Mouse (Mus musculus): ENCODE measurements around the gene Cubn. TPM values are rescaled to one million over a fixed set of nuclear protein-coding genes. Genes with fewer than 3 reads are reported as not detected.

The Cubn gene
- polyA plus RNA-seq, 1 experiment, result 0.23 TPM

- no peak overlapping the region for H3K4me3 ChIP-seq
- no peaks in the 10 kb centered on the region for H3K36me3 ChIP-seq (ENCODE audit: control insufficient read depth, insufficient read depth)
- no peak for TF ChIP-seq SRF (IDR thresholded peaks at IDR 0.05; ENCODE audit: control insufficient read depth, insufficient read length, low read depth)
- no peak for TF ChIP-seq TCF12 (IDR thresholded peaks at IDR 0.05; ENCODE audit: insufficient read depth, poor library complexity, severe bottlenecking)
- H3K4me2 ChIP-seq (ENCODE audit: low read depth), result no peak overlapping the region
- no peaks in the 10 kb centered on the region for H3K79me2 ChIP-seq (ENCODE audit: control insufficient read depth, insufficient read depth)
- no peak overlapping the region for H3ac ChIP-seq (ENCODE audit: control insufficient read depth, insufficient read length)
- no peaks in the 10 kb centered on the region for H3K27me3 ChIP-seq (ENCODE audit: control insufficient read depth, insufficient read depth, insufficient read length)
Measured at GRCm38 (mm10) chr2:13501553-13501952, 9.9 kb upstream of the Cubn start.

GRCm38 (mm10) chr2:13500298-13500999, 8.8 kb upstream of the Cubn start:
- Histone ChIP-seq H3K4me2 (ENCODE audit: low read depth) (no peak overlapping the region), H3K79me2 (ENCODE audit: control insufficient read depth, insufficient read depth) (no peaks in the 10 kb centered on the region), H3K4me3 (no peak overlapping the region), H3K27me3 (ENCODE audit: control insufficient read depth, insufficient read depth, insufficient read length) (no peaks in the 10 kb centered on the region), H3K36me3 (ENCODE audit: control insufficient read depth, insufficient read depth) (no peaks in the 10 kb centered on the region), H3ac (ENCODE audit: control insufficient read depth, insufficient read length) (no peak overlapping the region)
- no peak for TF ChIP-seq TCF12 (IDR thresholded peaks at IDR 0.05; ENCODE audit: insufficient read depth, poor library complexity, severe bottlenecking)
- no peak for TF ChIP-seq POLR2A (IDR thresholded peaks at IDR 0.05; ENCODE audit: insufficient read length, low read depth)
- TF ChIP-seq POLR2AphosphoS2 (IDR thresholded peaks at IDR 0.05; ENCODE audit: insufficient read length, low read depth), result no peak
- no peak for TF ChIP-seq E2F4 (IDR thresholded peaks at IDR 0.05; ENCODE audit: insufficient read depth)
- no peak for TF ChIP-seq MAX (IDR thresholded peaks at IDR 0.05; ENCODE audit: low read depth)
- TF ChIP-seq MYOG (IDR thresholded peaks at IDR 0.05; ENCODE audit: control insufficient read depth in 1 of 3, insufficient read depth in 1 of 3, insufficient read length in 2 of 3, low read depth in 2 of 3), result no peak
- TF ChIP-seq MYOD1 (IDR thresholded peaks at IDR 0.05; ENCODE audit: control insufficient read depth in 1 of 3, insufficient read length in 2 of 3, low read depth in 2 of 3), result no peak
- no peak for TF ChIP-seq TCF3 (IDR thresholded peaks at IDR 0.05; ENCODE audit: insufficient read length, low read depth)
- TF ChIP-seq CEBPB (IDR thresholded peaks at IDR 0.05; ENCODE audit: insufficient read depth, poor library complexity, severe bottlenecking), result no peak
- no peak for TF ChIP-seq USF1 (IDR thresholded peaks at IDR 0.05; ENCODE audit: low read depth)
- no peak for TF ChIP-seq SRF (IDR thresholded peaks at IDR 0.05; ENCODE audit: control insufficient read depth, insufficient read length, low read depth)
- TF ChIP-seq REST (IDR thresholded peaks at IDR 0.05; ENCODE audit: insufficient read depth, insufficient read length), result no peak

- Histone ChIP-seq H3K27me3 (ENCODE audit: control insufficient read depth, insufficient read depth, insufficient read length) (no peaks in the 10 kb centered on the region), H3K4me3 (no peak overlapping the region), H3K79me2 (ENCODE audit: control insufficient read depth, insufficient read depth) (no peaks in the 10 kb centered on the region), H3K36me3 (ENCODE audit: control insufficient read depth, insufficient read depth) (no peaks in the 10 kb centered on the region), H3K4me2 (ENCODE audit: low read depth) (no peak overlapping the region), H3ac (ENCODE audit: control insufficient read depth, insufficient read length) (no peak overlapping the region)
- no peak for TF ChIP-seq MYOG (IDR thresholded peaks at IDR 0.05; ENCODE audit: control insufficient read depth in 1 of 3, insufficient read depth in 1 of 3, insufficient read length in 2 of 3, low read depth in 2 of 3)
- TF ChIP-seq POLR2A (IDR thresholded peaks at IDR 0.05; ENCODE audit: insufficient read length, low read depth), result no peak
- TF ChIP-seq POLR2AphosphoS2 (IDR thresholded peaks at IDR 0.05; ENCODE audit: insufficient read length, low read depth), result no peak
- TF ChIP-seq CEBPB (IDR thresholded peaks at IDR 0.05; ENCODE audit: insufficient read depth, poor library complexity, severe bottlenecking), result no peak
- TF ChIP-seq E2F4 (IDR thresholded peaks at IDR 0.05; ENCODE audit: insufficient read depth), result no peak
- TF ChIP-seq TCF3 (IDR thresholded peaks at IDR 0.05; ENCODE audit: insufficient read length, low read depth), result no peak
- TF ChIP-seq MYOD1 (IDR thresholded peaks at IDR 0.05; ENCODE audit: control insufficient read depth in 1 of 3, insufficient read length in 2 of 3, low read depth in 2 of 3), result no peak
- TF ChIP-seq REST (IDR thresholded peaks at IDR 0.05; ENCODE audit: insufficient read depth, insufficient read length), result no peak
- no peak for TF ChIP-seq SRF (IDR thresholded peaks at IDR 0.05; ENCODE audit: control insufficient read depth, insufficient read length, low read depth)
- TF ChIP-seq USF1 (IDR thresholded peaks at IDR 0.05; ENCODE audit: low read depth), result no peak
- TF ChIP-seq MAX (IDR thresholded peaks at IDR 0.05; ENCODE audit: low read depth), result no peak
- TF ChIP-seq TCF12 (IDR thresholded peaks at IDR 0.05; ENCODE audit: insufficient read depth, poor library complexity, severe bottlenecking), result no peak
Measured at GRCm38 (mm10) chr2:13499196-13499595, 7.6 kb upstream of the Cubn start.

GRCm38 (mm10) chr2:13496087-13496486, 4.5 kb upstream of the Cubn start:
- Histone ChIP-seq H3K27me3 (ENCODE audit: control insufficient read depth, insufficient read depth, insufficient read length) (no peaks in the 10 kb centered on the region), H3K79me2 (ENCODE audit: control insufficient read depth, insufficient read depth) (no peaks in the 10 kb centered on the region), H3K36me3 (ENCODE audit: control insufficient read depth, insufficient read depth) (no peaks in the 10 kb centered on the region), H3K4me2 (ENCODE audit: low read depth) (no peak overlapping the region), H3ac (ENCODE audit: control insufficient read depth, insufficient read length) (no peak overlapping the region), H3K4me3 (no peak overlapping the region)
- TF ChIP-seq POLR2AphosphoS2 (IDR thresholded peaks at IDR 0.05; ENCODE audit: insufficient read length, low read depth) (no peak), POLR2A (IDR thresholded peaks at IDR 0.05; ENCODE audit: insufficient read length, low read depth) (no peak), MYOG (IDR thresholded peaks at IDR 0.05; ENCODE audit: control insufficient read depth in 1 of 3, insufficient read depth in 1 of 3, insufficient read length in 2 of 3, low read depth in 2 of 3) (no peak), USF1 (IDR thresholded peaks at IDR 0.05; ENCODE audit: low read depth) (no peak), MYOD1 (IDR thresholded peaks at IDR 0.05; ENCODE audit: control insufficient read depth in 1 of 3, insufficient read length in 2 of 3, low read depth in 2 of 3) (no peak), TCF12 (IDR thresholded peaks at IDR 0.05; ENCODE audit: insufficient read depth, poor library complexity, severe bottlenecking) (no peak), MAX (IDR thresholded peaks at IDR 0.05; ENCODE audit: low read depth) (no peak), SRF (IDR thresholded peaks at IDR 0.05; ENCODE audit: control insufficient read depth, insufficient read length, low read depth) (no peak), E2F4 (IDR thresholded peaks at IDR 0.05; ENCODE audit: insufficient read depth) (no peak), TCF3 (IDR thresholded peaks at IDR 0.05; ENCODE audit: insufficient read length, low read depth) (no peak), REST (IDR thresholded peaks at IDR 0.05; ENCODE audit: insufficient read depth, insufficient read length) (no peak), CEBPB (IDR thresholded peaks at IDR 0.05; ENCODE audit: insufficient read depth, poor library complexity, severe bottlenecking) (no peak)
